Mouse (Mus musculus) intestine, embryonic 15.5 days (tissue): ENCODE results near the gene Gm21103. TPM values are rescaled to one million over a fixed set of nuclear protein-coding genes. Genes with fewer than 3 reads are reported as not detected.
A peak's percentile ranks its signal among the peaks of the same experiment; 100 is the strongest.
"Not testable (repeated sequence)": the region's sequence is repeated elsewhere in the genome, so short reads cannot be mapped to it uniquely, and the experiment has no call there.

Experiments used
- ATAC-seq: fragments of 200-750 bp; cut with Nextera tagmentation; 2 replicates; pipeline ENCODE4 v1.8.0; 2017; ENCODE audit warnings: moderate TSS enrichment, moderate library complexity
- H3K27ac ChIP-seq: fragments of 300-500 bp; sonication (generic); 2 replicates; pipeline ENCODE4 v1.5.1; 2015; ENCODE audit warnings: mild to moderate bottlenecking, inconsistent platforms
- H3K27me3 ChIP-seq: fragments of 300-500 bp; sonication (generic); replicated peaks from 2 replicates; pipeline ENCODE4 v1.6.1; 2015; ENCODE audit warnings: inconsistent platforms
- H3K36me3 ChIP-seq: fragments of 300-500 bp; sonication (generic); 2 replicates; pipeline ENCODE4 v1.6.1; 2015; ENCODE audit warnings: inconsistent platforms
- H3K4me1 ChIP-seq: fragments of 300-500 bp; sonication (generic); replicated peaks from 2 replicates; pipeline ENCODE4 v1.6.1; 2015; ENCODE audit warnings: inconsistent platforms
- H3K4me2 ChIP-seq: fragments of 300-500 bp; sonication (generic); replicated peaks from 2 replicates; pipeline ENCODE4 v1.6.1; 2015; ENCODE audit warnings: mild to moderate bottlenecking, inconsistent platforms
- H3K4me3 ChIP-seq: fragments of 300-500 bp; sonication (generic); replicated peaks from 2 replicates; pipeline ENCODE4 v1.5.1; 2015; ENCODE audit warnings: inconsistent platforms
- H3K9ac ChIP-seq: fragments of 300-500 bp; sonication (generic); 2 replicates; pipeline ENCODE4 v1.6.1; 2015; ENCODE audit warnings: inconsistent platforms
- H3K9me3 ChIP-seq: fragments of 300-500 bp; sonication (generic); 2 replicates; pipeline ENCODE4 v1.6.1; 2016; ENCODE audit warnings: inconsistent platforms
- WGBS: fragments of 180-500 bp; shearing (Covaris S2); methylation state at CpG from one replicate; pipeline ENCODE4 v1.1.7; 2015; 5-methylcytosine and 5-hydroxymethylcytosine counted together
- polyA plus RNA-seq: library from polyadenylated mRNA; unstranded; fragments of >200 nt; fragmentation: Nextera tagmentation; extraction: Ambion mirVana; gene quantifications from 2 replicates; pipeline ENCODE4 v1.2.1, GENCODE M21; 2015

Gm21103 gene
- not detected in 2 replicates for polyA plus RNA-seq

GRCm38 (mm10) chr14:6304743-6305142, at the start of gene Gm21103:
TSS of gene Gm21103 (minus strand) at chr14:6304843.
- not testable (repeated sequence) for H3K9ac ChIP-seq, H3K27me3 ChIP-seq, H3K4me2 ChIP-seq, H3K4me3 ChIP-seq, H3K4me1 ChIP-seq, ATAC-seq, H3K27ac ChIP-seq, H3K9me3 ChIP-seq, H3K36me3 ChIP-seq
- WGBS = 84% methylated on average over 2 of the region's 2 CpGs

GRCm38 (mm10) chr14:6343578-6343977, 38.9 kb upstream of the Gm21103 start, which contains the start of gene Gm3618:
TSS of gene Gm3618 (minus strand) at chr14:6343678.
- not testable (repeated sequence) for H3K4me1 ChIP-seq, H3K4me2 ChIP-seq, H3K36me3 ChIP-seq, H3K9ac ChIP-seq, H3K27me3 ChIP-seq, H3K27ac ChIP-seq, ATAC-seq, H3K4me3 ChIP-seq, H3K9me3 ChIP-seq
- no CpG with 5 or more reads among the region's 10 CpGs for WGBS

DNA sequence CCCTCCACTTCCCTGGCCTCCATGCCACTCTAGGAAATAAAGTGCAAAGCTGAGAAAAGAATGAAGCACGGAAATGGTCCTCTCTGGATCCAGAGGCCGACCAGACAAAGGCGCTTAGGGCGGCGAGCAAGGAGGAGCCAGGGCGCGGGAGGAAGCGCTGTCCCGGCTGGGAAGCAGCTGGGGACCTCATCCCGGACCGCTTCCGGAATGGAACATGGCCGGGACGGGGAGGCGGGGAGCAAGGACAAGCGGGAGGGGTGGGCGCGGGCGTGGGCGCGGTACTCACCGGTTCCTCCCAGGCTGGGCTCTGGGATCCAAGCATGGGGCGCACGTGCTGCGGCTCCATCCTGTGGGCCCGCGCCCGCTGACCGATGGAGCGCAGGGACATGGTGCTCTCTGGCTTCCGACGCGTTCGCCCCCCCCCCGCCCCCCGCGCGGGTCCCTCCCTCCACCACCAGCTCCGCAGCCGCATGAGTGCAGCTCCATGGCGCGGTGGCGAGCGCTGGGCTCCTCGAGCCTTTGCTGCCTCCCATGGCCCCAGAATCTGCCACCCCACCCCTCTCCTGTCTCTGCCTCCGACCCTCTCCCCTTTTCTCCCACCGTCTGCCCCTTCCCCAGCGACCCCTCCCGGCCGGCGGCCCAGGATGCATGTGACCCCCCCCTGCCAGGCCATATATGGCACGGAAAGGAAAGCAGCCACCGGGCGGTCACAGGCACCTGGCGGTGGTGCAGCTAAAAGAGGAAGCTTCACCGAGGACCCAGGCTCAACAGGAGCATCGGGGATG, 17.5 kb downstream of the Gm21103 start, which contains the start of gene Gm3411:
TSS of gene Gm3411 (minus strand) at position 320 of the 785 bp plus-strand sequence.
- WGBS = 1% methylated on average over 52 of the region's 57 CpGs
- Histone ChIP-seq H3K9ac (peak within 1 kb of the TSS; percentile 44), H3K4me3 (peak within 1 kb of the TSS; percentile 47), H3K4me2 (peak within 1 kb of the TSS; percentile 73)
- not testable (repeated sequence) for H3K9me3 ChIP-seq, H3K4me1 ChIP-seq, H3K27ac ChIP-seq, ATAC-seq, H3K36me3 ChIP-seq, H3K27me3 ChIP-seq

Other genes with a start within 250 kb of the Gm21103 start
- not detected in 2 replicates for gene Gm6337, start 246.6 kb downstream of the Gm21103 start, polyA plus RNA-seq
- 0.74 and 0.90 TPM in 2 replicates for gene Gm8206, start 210.9 kb downstream of the Gm21103 start, polyA plus RNA-seq
- 0.77 and 1.9 TPM in 2 replicates for gene Gm3468, start 196.2 kb downstream of the Gm21103 start, polyA plus RNA-seq
- not detected in 2 replicates for gene Gm3476, start 179.0 kb downstream of the Gm21103 start, polyA plus RNA-seq
- not detected in 2 replicates for gene Gm21560, start 85.6 kb downstream of the Gm21103 start, polyA plus RNA-seq
- 1.9 and 2.2 TPM in 2 replicates for gene Gm3411, start 17.6 kb downstream of the Gm21103 start, polyA plus RNA-seq
- gene Gm3618, start 38.8 kb upstream of the Gm21103 start, polyA plus RNA-seq = not detected in 2 replicates
- gene Gm16440, start 85.5 kb upstream of the Gm21103 start, polyA plus RNA-seq = not detected in 2 replicates
- gene Gm3591, start 107.6 kb upstream of the Gm21103 start, polyA plus RNA-seq = 0.43 and 0.50 TPM in 2 replicates
- not detected in 2 replicates for gene Gm3594, start 139.8 kb upstream of the Gm21103 start, polyA plus RNA-seq
- gene Gm8356, start 232.4 kb upstream of the Gm21103 start, polyA plus RNA-seq = not detected in 2 replicates